Mouse (Mus musculus) G1E (cell line): ENCODE data around the gene Inpp5a.

ENCODE experiments used
- CTCF ChIP-seq: IDR thresholded peaks from 2 replicates; pipeline ENCODE4 v1.5.1; 2012; ENCODE audit warnings: low read depth, low read length, inconsistent platforms, mixed read lengths
- GATA1 ChIP-seq: IDR thresholded peaks from 2 replicates; pipeline ENCODE4 v1.6.1; 2012; ENCODE audit warnings: borderline replicate concordance, low read length, inconsistent platforms, mixed read lengths
- GATA2 ChIP-seq: IDR thresholded peaks from 2 replicates; pipeline ENCODE4 v1.6.1; 2012; ENCODE audit warnings: low read depth, low read length, inconsistent platforms, borderline replicate concordance
- POLR2AphosphoS5 ChIP-seq: IDR thresholded peaks from 2 replicates; pipeline ENCODE4 v1.6.1; 2012; ENCODE audit warnings: low read depth, low read length, inconsistent platforms; ENCODE audit not compliant: insufficient replicate concordance
- TAL1 ChIP-seq: conservative IDR thresholded peaks from 2 replicates; pipeline ENCODE4 v1.6.1; 2012; ENCODE audit warnings: low read depth, low read length, inconsistent platforms, mixed read lengths

- TF ChIP-seq CTCF (no peak), TAL1 (no peak), GATA1 (no peak), POLR2AphosphoS5 (no peak), GATA2 (no peak)
Observed at GRCm38 (mm10) chr7:139386933-139387690, 1.8 kb upstream of the Inpp5a start.
